Mouse (Mus musculus) megakaryocyte, embryonic 14.5 days (primary cell): ENCODE measurements at regions not wholly inside any gene's neighbourhood (a gene's known extent, or its start where the extent isn't known, plus 50 kb on each side); places are given as distances from the start of the nearest gene placed in this dataset.
A peak's percentile ranks its signal among the peaks of the same experiment; 100 is the strongest.

Source experiments
- H3K27me3 ChIP-seq: replicated peaks from 2 replicates; pipeline ENCODE3; 2012; ENCODE audit warnings: inconsistent platforms
- H3K36me3 ChIP-seq: replicated peaks from 2 replicates; pipeline ENCODE3; 2012; ENCODE audit warnings: low read length, inconsistent platforms, mixed read lengths
- H3K4me1 ChIP-seq: 2 replicates; pipeline ENCODE4 v1.6.1; 2012; ENCODE audit warnings: inconsistent platforms
- H3K4me3 ChIP-seq: replicated peaks from 2 replicates; pipeline ENCODE3; 2012; ENCODE audit warnings: moderate library complexity, mild to moderate bottlenecking, inconsistent platforms
- H3K9me3 ChIP-seq: 2 replicates; pipeline ENCODE4 v1.6.1; 2012; ENCODE audit warnings: inconsistent platforms
- FLI1 ChIP-seq: IDR thresholded peaks from 2 replicates; pipeline ENCODE4 v1.6.1; 2012; ENCODE audit warnings: low read length, inconsistent platforms, mixed read lengths
- GATA1 ChIP-seq: IDR thresholded peaks from 3 replicates; pipeline ENCODE4 v1.6.1; 2012; ENCODE audit warnings: mixed read lengths, low read length, inconsistent platforms, borderline replicate concordance

DNA sequence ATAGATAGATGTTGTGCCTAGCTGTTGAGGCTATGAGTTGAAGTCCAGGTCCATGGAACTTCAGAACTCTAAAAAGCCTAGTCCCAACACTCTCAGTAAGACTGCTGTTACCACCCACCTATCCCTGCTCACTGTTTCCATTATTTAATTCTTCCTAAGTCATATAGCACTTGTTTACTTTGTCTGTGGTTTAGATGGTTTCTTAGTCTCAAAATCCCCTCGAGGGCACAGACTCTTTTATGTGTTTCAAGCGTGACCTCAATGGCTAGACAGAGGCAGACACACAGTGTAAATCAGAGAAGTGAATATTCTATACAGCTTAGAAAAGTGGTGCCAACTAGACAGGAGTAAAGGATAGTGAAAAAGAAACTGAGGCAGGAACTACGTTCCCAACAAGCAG is 117.0 kb upstream of the Slc44a1 start:
- Histone ChIP-seq H3K36me3 (no peaks in the 10 kb centered on the region), H3K4me3 (no peak overlapping the region), H3K9me3 (no peaks in the 10 kb centered on the region), H3K27me3 (peaks cover 8% of the 10 kb centered on the region), H3K4me1 (peaks cover 18% of the 10 kb centered on the region)
- TF ChIP-seq GATA1, result no peak
- no peak for TF ChIP-seq FLI1

DNA sequence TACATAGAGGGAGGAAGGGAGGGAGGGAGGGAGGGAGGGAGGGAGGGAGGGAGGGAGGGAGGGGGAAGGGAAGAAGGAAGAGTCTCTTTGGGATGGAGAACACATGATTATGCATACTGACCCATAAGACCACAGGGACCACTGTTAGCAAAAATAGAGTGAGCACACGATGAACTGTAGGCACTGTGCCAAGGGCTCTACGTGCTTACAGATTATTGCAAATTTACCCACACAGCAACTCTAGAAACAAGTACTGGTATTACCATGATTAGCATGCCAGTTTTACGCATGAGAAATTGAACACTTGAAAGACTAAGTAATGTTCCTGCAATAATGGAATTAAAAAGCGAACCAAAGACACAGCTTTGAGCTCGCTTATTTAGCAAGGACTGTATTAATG is 117.7 kb upstream of the Slc44a1 start:
- no peak overlapping the region for H3K4me3 ChIP-seq
- no peaks in the 10 kb centered on the region for H3K9me3 ChIP-seq
- no peak for TF ChIP-seq GATA1
- no peak for TF ChIP-seq FLI1
- peaks cover 8% of the 10 kb centered on the region for H3K27me3 ChIP-seq
- H3K4me1 ChIP-seq, result peaks cover 11% of the 10 kb centered on the region
- H3K36me3 ChIP-seq, result no peaks in the 10 kb centered on the region

DNA sequence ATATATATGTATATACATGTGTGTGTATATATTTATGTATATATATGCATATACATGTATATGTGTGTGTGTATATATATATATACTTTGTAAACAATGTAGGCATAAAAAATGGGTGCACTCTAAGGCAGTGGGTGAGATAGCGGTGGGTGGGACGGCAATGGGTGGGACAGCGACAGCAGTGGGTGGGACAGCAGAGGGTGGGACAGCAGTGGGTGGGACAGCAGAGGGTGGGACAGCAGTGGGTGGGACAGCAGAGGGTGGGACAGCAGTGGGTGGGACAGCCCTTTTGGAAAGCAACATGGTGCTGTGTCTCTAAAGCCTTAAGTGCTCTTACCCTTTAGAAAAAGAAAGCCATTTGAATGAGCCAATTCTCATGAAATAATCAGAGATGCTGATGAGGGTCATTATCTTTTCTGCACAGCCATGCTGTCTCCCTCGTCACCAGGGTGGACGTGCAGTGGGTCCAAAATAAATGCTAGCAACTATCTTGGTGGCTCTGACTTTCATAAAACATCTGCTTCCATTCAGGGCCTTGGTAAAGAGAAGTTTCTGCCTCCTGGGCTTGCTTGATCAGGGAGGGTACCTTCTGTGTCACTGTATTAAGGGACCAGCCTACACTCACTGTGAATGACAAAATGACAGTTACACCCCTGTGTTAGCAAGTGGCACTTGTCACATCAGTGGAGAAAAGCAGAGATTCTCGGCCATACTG is 119.3 kb upstream of the Slc44a1 start:
- TF ChIP-seq FLI1 (no peak), GATA1 (no peak)
- Histone ChIP-seq H3K27me3 (peaks cover 6% of the 10 kb centered on the region), H3K36me3 (no peaks in the 10 kb centered on the region), H3K4me1 (peaks cover 8% of the 10 kb centered on the region), H3K4me3 (no peak overlapping the region), H3K9me3 (no peaks in the 10 kb centered on the region)

DNA sequence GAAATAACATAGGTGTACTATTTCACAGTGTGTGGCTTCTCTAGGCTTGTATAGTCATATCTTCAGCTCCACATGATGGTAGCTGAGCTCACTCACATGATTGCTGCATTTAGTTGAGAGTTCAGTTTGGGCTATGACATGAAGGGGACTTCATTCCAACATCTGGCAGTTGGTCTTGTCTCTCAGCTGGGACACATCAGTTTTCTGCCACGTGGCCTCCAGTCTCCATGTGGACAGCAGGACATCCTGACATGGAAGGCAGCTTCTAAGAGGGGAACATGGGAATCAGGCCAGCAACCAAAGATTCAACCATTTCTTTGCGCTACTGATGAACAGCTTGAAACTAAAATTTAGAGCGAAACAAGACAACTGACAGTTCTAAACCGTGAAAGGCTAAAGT is 121.2 kb upstream of the Slc44a1 start:
- H3K9me3 ChIP-seq, result no peaks in the 10 kb centered on the region
- no peaks in the 10 kb centered on the region for H3K36me3 ChIP-seq
- TF ChIP-seq FLI1 (no peak), GATA1 (no peak)
- peaks cover 3% of the 10 kb centered on the region for H3K4me1 ChIP-seq
- H3K27me3 ChIP-seq, result peaks cover 8% of the 10 kb centered on the region
- H3K4me3 ChIP-seq, result no peak overlapping the region

DNA sequence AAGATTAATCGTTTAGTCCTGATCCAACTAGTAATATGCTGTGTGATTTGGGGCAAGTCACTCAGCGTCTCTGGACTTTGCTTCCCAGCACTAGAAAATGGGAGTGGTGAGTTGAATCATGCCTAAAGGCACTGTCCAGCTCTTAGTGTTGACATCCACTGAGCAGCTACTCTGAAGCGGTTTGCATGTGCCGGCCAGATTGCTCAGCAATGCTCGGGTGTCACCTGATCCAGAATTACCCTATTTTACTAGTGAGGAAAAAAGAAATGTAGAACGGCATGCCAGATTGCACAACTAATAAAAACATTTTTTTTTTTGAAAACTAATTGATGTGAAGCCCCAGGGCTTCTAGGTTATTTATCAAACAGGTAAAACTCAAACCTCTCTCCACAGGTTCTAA is 122.0 kb upstream of the Slc44a1 start:
- Histone ChIP-seq H3K4me3 (no peak overlapping the region), H3K36me3 (no peaks in the 10 kb centered on the region), H3K27me3 (peaks cover 8% of the 10 kb centered on the region), H3K9me3 (no peaks in the 10 kb centered on the region), H3K4me1 (no peaks in the 10 kb centered on the region)
- TF ChIP-seq GATA1 (no peak), FLI1 (no peak)

DNA sequence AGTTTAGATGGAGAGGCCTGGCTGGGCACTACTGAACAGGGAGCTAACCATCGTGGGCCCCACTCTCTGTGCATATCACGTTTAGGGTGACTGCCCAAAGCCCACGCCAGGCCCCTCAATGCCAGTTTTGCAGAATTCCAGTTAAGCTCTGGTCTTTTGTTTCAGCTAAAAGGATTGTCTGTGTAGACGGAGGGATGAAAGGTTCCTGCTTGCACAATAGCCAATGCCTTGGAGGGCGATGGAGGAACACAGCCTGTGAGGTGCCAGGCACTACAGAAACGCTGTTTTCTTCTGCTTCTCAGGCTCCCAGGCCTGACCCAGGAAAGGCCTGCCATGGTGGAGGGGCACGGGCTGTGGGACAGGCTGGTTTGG is 122.8 kb upstream of the Slc44a1 start:
- TF ChIP-seq GATA1 (no peak), FLI1 (no peak)
- Histone ChIP-seq H3K36me3 (no peaks in the 10 kb centered on the region), H3K4me3 (no peak overlapping the region)

DNA sequence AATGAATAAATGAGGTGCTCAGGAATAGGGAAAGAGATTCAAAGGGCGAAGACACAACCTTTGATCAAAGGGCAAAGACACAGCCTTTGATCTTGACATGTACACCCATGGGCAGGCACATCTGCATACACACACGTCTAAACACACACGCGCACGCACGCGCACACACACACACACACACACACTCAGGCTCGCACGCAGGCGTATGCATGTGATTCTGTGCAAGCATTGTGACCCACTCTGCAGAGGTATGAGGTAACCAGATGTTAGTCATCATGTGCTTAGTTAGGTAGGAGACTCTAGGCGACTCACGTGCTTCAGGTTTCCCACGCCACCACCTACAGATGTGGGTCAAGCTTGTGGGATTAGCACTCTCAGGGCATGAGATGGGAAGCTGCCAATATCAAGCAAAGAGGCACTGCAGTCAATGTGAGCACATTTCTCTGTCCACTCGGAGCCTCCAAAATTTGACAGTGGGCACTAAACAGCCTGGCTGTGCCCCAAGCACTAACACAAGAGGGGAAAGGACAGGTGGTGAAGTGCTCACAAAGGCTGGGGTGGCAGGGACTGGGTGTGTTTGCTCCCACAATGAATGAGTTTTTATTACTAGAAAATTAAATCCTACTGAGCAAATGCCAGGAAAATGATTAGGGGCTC is 123.3 kb upstream of the Slc44a1 start:
- TF ChIP-seq FLI1, result no peak
- no peak for TF ChIP-seq GATA1
- H3K27me3 ChIP-seq, result peaks cover 11% of the 10 kb centered on the region
- peak overlapping the region; percentile 53 for H3K4me3 ChIP-seq

More for the DNA sequence above, 122.8 kb upstream of the Slc44a1 start:
- H3K4me1 ChIP-seq, result no peaks in the 10 kb centered on the region
- no peaks in the 10 kb centered on the region for H3K9me3 ChIP-seq
- H3K27me3 ChIP-seq, result peaks cover 11% of the 10 kb centered on the region

DNA sequence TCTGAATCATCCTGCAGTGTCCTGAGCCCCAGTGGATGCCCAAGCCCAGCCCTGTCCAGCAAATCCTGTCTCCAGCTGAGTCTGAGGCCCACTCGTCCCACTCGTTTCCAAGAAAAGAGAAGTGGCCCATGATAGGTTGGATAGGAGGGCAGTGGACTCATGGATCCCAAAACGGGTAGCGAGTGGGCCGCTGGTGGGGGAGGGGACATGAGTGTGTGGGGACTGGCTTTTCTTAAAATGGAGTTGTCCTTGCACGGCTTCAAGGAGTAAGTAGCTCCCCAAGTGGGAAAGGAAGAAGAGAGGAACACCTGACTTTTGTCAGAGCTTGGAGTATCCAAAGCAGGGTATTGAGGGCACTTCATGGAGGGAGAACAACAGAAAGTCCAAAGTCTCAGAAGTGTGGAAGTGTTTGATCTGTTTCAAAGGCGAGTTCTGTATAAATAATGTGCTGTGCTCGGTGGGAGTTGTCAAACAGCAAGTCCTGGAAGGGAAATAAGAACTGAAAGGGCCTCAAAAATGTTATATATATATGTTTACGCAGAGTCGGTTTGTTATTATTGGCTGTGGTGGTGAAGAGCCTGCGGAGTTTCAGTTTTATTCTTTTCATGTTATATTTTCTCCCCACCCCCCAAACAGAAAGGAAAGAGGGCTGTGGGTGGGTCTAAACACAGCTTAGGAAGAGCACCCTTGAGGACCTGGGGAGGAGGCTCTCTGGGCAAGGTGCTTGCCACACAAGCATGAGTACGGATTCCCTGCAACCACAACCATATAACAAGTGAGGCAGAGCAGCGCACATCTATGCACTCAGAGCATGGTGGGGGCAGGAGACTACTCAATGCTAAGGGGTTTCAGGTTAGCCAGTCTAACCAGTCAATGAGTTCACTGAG is 124.1 kb upstream of the Slc44a1 start:
- Histone ChIP-seq H3K4me3 (no peak overlapping the region), H3K4me1 (no peaks in the 10 kb centered on the region), H3K9me3 (no peaks in the 10 kb centered on the region), H3K36me3 (no peaks in the 10 kb centered on the region), H3K27me3 (peaks cover 10% of the 10 kb centered on the region)
- TF ChIP-seq GATA1, result no peak

More for the DNA sequence above, 123.3 kb upstream of the Slc44a1 start:
- no peaks in the 10 kb centered on the region for H3K36me3 ChIP-seq
- H3K9me3 ChIP-seq, result no peaks in the 10 kb centered on the region
- no peaks in the 10 kb centered on the region for H3K4me1 ChIP-seq

DNA sequence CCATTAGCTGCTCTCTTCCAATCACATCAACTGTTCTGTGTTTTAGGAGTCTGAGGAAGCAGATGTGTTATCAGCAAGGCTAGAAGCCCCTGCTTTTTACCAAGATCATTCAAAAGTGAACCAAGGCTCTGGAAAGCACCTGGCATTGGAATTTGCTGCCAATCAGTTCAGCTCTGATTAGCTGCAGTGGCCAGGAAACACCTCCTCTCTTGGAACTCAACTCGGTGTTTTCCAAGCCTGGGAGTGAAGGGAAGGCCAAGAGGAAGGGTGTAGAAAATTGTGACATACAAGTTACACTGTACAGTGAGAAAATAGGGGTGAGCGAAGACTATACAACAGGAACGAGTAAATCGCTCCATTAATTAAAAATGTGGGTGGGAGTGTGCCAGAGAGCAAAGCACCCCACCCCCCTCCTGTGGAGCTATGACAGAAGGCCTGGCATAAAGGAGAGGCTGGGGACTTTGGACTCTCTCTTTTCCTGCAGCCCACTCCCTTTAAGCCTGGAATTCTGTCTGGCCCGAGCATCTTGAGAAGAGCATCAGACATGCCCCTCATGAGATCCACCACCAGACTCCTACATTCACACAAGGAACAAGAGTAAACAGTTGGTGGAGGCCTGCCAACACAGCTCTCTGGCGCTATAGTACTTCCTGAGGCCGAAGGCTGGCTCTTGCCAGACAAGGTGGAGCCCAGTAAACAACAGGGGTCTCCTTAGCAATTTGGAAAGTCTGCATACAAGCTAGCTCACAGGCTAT is 124.9 kb upstream of the Slc44a1 start:
- TF ChIP-seq GATA1 (no peak), FLI1 (no peak)
- H3K9me3 ChIP-seq, result no peaks in the 10 kb centered on the region
- H3K36me3 ChIP-seq, result no peaks in the 10 kb centered on the region
- H3K4me3 ChIP-seq, result no peak overlapping the region
- peaks cover 9% of the 10 kb centered on the region for H3K27me3 ChIP-seq
- no peaks in the 10 kb centered on the region for H3K4me1 ChIP-seq
